ENCODE assay signal across 1 mouse cellular context in the genomic region with DNA sequence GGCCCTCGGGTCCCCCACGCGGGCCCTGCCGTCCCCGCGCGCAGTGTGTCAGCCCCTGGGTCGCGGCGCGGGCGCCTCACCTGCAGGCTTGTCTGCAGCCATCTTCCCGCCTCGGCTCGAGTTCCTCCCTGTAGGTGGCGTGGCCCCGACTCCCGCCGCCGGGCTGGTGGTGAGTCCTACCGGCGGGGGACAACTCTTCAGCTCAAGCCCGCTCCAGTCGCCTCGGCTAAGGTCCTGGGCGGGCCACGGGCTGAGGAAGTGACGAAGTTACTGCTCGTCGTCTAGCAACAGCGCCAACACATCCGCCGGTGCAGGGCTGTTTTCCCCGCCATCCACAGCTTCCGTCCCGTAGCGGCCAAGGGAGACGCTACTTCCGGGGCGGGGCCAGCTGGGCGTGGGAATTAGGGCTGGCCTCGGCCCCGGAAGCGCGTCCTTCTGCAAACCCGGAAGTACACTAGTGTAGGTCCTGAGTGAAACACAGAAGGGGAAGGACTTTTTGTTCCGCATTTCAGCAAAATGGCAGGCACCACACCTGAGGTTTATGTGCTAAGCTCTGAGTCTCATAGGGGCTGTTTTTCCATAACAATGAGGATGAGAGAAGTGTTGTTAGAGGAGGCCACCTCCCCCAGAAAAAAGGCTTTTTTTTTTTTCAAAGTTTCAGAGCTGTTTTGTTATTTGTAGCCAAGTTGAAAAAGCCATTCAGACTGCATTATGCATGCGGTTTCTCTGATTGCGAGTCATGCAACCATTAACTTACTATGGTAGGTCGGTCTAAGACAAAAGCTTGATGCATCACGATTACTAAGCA.
A peak's percentile ranks its signal among the peaks of the same experiment; 100 is the strongest.
TF ChIP-seq lines count a peak whose summit lies in the region.

A gene (minus strand): TSS at position 346 of the 808 bp plus-strand sequence.

TF ChIP-seq in CH12.LX, 34 proteins besides CTCF, POLR2A, EP300 and RAD21 (continued from another document):
- TF ChIP-seq NELFE (IDR thresholded peaks at IDR 0.05; ENCODE audit: low read depth, low read length) (peak; percentile 57; the same call in 1 of the 2 replicates), ZNF384 (IDR thresholded peaks at IDR 0.05; ENCODE audit: low read depth, low read length) (no peak; the same call in 1 of the 2 replicates), TCF12 (IDR thresholded peaks at IDR 0.05; ENCODE audit: low read depth, low read length) (peak; percentile 67), ELF1 (IDR thresholded peaks at IDR 0.05; ENCODE audit: low read depth, low read length) (peak; percentile 97), SMC3 (IDR thresholded peaks at IDR 0.05; ENCODE audit: low read depth, low read length) (no peak), JUND (conservative IDR thresholded peaks at IDR 0.05; ENCODE audit: low read depth, low read length) (no peak), KAT2A (IDR thresholded peaks at IDR 0.05; ENCODE audit: insufficient replicate concordance, low read length) (peak; percentile 86; the same call in 1 of the 2 replicates), ETS1 (conservative IDR thresholded peaks at IDR 0.05; ENCODE audit: low read depth, low read length) (no peak), BHLHE40 (IDR thresholded peaks at IDR 0.05; ENCODE audit: low read depth, low read length) (no peak), ZMIZ1 (IDR thresholded peaks at IDR 0.05; ENCODE audit: low read depth, low read length) (no peak), TBP (conservative IDR thresholded peaks at IDR 0.05; ENCODE audit: low read depth, low read length) (peak; percentile 76; the same call in 1 of the 2 replicates), E2F4 (IDR thresholded peaks at IDR 0.05; ENCODE audit: insufficient replicate concordance, low read depth, low read length) (peak; percentile 32; the same call in 1 of the 2 replicates), NRF1 (IDR thresholded peaks at IDR 0.05; ENCODE audit: low read depth, low read length) (peak; percentile 52; the same call in 1 of the 2 replicates), RCOR1 (conservative IDR thresholded peaks at IDR 0.05; ENCODE audit: low read depth, low read length) (no peak; the same call in 1 of the 2 replicates)
